Mouse (Mus musculus): ENCODE measurements at regions not wholly inside any gene's neighbourhood (a gene's known extent, or its start where the extent isn't known, plus 50 kb on each side); places are given as distances from the start of the nearest gene placed in this dataset.
A peak's percentile ranks its signal among the peaks of the same experiment; 100 is the strongest.

- 61% methylated on average over 1 of the region's 1 CpGs for WGBS (ENCODE audit: insufficient replicate concordance)
- no peaks in the 10 kb centered on the region; the same call in 1 of the 2 replicates for H3K27me3 ChIP-seq (ENCODE audit: control insufficient read depth, insufficient read depth, low read depth, low read length)
Observed at GRCm38 (mm10) chrX:11880972-11881371, 279.2 kb downstream of the Bcor start.

GRCm38 (mm10) chrX:11883738-11884716 is 276.1 kb downstream of the Bcor start:
- no peaks in the 10 kb centered on the region for H3K36me3 ChIP-seq (ENCODE audit: control insufficient read depth, insufficient read depth)
- H3K4me2 ChIP-seq (ENCODE audit: low read depth, low read length) = no peak overlapping the region
- WGBS (ENCODE audit: insufficient replicate concordance) = 62% methylated on average over 10 of the region's 10 CpGs
- H3K27me3 ChIP-seq (ENCODE audit: control insufficient read depth, insufficient read depth, low read depth, low read length) = no peaks in the 10 kb centered on the region; the same call in 1 of the 2 replicates
- no peak overlapping the region for H3K27ac ChIP-seq (ENCODE audit: low read length)
- no peaks in the 10 kb centered on the region for H3K9me3 ChIP-seq (replicated peaks; ENCODE audit: control insufficient read depth, low read length)
- no peak overlapping the region for H3K9ac ChIP-seq (ENCODE audit: low read depth, low read length)
- no peaks in the 10 kb centered on the region for H3K4me1 ChIP-seq (ENCODE audit: control insufficient read depth, low read depth, low read length)
- ATAC-seq (ENCODE audit: low read depth) = no peak
- H3K4me3 ChIP-seq (ENCODE audit: low read depth, low read length) = no peak overlapping the region

More at GRCm38 (mm10) chrX:11880972-11881371, 279.2 kb downstream of the Bcor start:
- Histone ChIP-seq H3K27ac (ENCODE audit: low read length) (no peak overlapping the region), H3K4me1 (ENCODE audit: control insufficient read depth, low read depth, low read length) (no peaks in the 10 kb centered on the region), H3K4me2 (ENCODE audit: low read depth, low read length) (no peak overlapping the region), H3K36me3 (ENCODE audit: control insufficient read depth, insufficient read depth) (no peaks in the 10 kb centered on the region), H3K9ac (ENCODE audit: low read depth, low read length) (no peak overlapping the region), H3K9me3 (replicated peaks; ENCODE audit: control insufficient read depth, low read length) (no peaks in the 10 kb centered on the region), H3K4me3 (ENCODE audit: low read depth, low read length) (no peak overlapping the region)
- ATAC-seq (ENCODE audit: low read depth) = no peak

GRCm38 (mm10) chrX:11892396-11892795 is 267.8 kb downstream of the Bcor start:
- Histone ChIP-seq H3K4me2 (ENCODE audit: low read depth, low read length) (no peak overlapping the region), H3K4me3 (ENCODE audit: low read depth, low read length) (no peak overlapping the region), H3K9me3 (replicated peaks; ENCODE audit: control insufficient read depth, low read length) (no peaks in the 10 kb centered on the region), H3K36me3 (ENCODE audit: control insufficient read depth, insufficient read depth) (no peaks in the 10 kb centered on the region), H3K27me3 (ENCODE audit: control insufficient read depth, insufficient read depth, low read depth, low read length) (0 out of 2 replicates have a peak, but pooled peaks cover 2% of the 10 kb centered on the region), H3K27ac (ENCODE audit: low read length) (no peak overlapping the region), H3K4me1 (ENCODE audit: control insufficient read depth, low read depth, low read length) (no peaks in the 10 kb centered on the region), H3K9ac (ENCODE audit: low read depth, low read length) (no peak overlapping the region)
- ATAC-seq (ENCODE audit: low read depth) = no peak
- 73% methylated on average over 5 of the region's 5 CpGs for WGBS (ENCODE audit: insufficient replicate concordance)

GRCm38 (mm10) chrX:11893606-11894279 is 266.4 kb downstream of the Bcor start:
- Histone ChIP-seq H3K4me1 (ENCODE audit: control insufficient read depth, low read depth, low read length) (no peaks in the 10 kb centered on the region), H3K27me3 (ENCODE audit: control insufficient read depth, insufficient read depth, low read depth, low read length) (0 out of 2 replicates have a peak, but pooled peaks cover 2% of the 10 kb centered on the region), H3K9ac (ENCODE audit: low read depth, low read length) (no peak overlapping the region), H3K4me3 (ENCODE audit: low read depth, low read length) (no peak overlapping the region), H3K9me3 (replicated peaks; ENCODE audit: control insufficient read depth, low read length) (no peaks in the 10 kb centered on the region), H3K27ac (ENCODE audit: low read length) (no peak overlapping the region), H3K4me2 (ENCODE audit: low read depth, low read length) (no peak overlapping the region), H3K36me3 (ENCODE audit: control insufficient read depth, insufficient read depth) (no peaks in the 10 kb centered on the region)
- WGBS (ENCODE audit: insufficient replicate concordance) = 36% methylated on average over 9 of the region's 10 CpGs
- ATAC-seq (ENCODE audit: low read depth) = no peak

DNA sequence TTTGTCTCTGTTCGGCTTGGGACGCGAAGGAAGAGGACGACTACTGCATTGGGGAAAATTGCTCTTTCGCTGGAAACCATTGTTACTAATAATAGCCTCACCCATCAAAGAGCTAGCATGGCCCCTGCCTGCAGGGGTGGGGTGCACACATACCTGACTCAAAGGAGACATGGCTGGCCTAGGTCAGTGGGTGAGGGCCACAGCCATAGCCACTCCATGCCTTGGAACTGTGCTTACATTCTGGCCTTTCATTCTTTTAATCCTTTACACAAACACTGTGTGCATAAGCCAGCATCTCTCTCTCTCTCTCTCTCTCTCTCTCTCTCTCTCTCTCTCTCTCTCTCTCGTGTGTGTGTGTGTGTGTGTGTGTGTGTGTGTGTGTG is 265.9 kb downstream of the Bcor start:
- 56% methylated on average over 5 of the region's 6 CpGs for WGBS (ENCODE audit: insufficient replicate concordance)
- no peak overlapping the region for H3K9ac ChIP-seq (ENCODE audit: low read depth, low read length)
- no peak for ATAC-seq (ENCODE audit: low read depth)
- no peak overlapping the region for H3K4me3 ChIP-seq (ENCODE audit: low read depth, low read length)
- no peak overlapping the region for H3K27ac ChIP-seq (ENCODE audit: low read length)
- no peaks in the 10 kb centered on the region for H3K4me1 ChIP-seq (ENCODE audit: control insufficient read depth, low read depth, low read length)
- H3K36me3 ChIP-seq (ENCODE audit: control insufficient read depth, insufficient read depth) = no peaks in the 10 kb centered on the region
- H3K4me2 ChIP-seq (ENCODE audit: low read depth, low read length) = no peak overlapping the region
- H3K9me3 ChIP-seq (replicated peaks; ENCODE audit: control insufficient read depth, low read length) = no peaks in the 10 kb centered on the region
- 0 out of 2 replicates have a peak, but pooled peaks cover 2% of the 10 kb centered on the region for H3K27me3 ChIP-seq (ENCODE audit: control insufficient read depth, insufficient read depth, low read depth, low read length)

DNA sequence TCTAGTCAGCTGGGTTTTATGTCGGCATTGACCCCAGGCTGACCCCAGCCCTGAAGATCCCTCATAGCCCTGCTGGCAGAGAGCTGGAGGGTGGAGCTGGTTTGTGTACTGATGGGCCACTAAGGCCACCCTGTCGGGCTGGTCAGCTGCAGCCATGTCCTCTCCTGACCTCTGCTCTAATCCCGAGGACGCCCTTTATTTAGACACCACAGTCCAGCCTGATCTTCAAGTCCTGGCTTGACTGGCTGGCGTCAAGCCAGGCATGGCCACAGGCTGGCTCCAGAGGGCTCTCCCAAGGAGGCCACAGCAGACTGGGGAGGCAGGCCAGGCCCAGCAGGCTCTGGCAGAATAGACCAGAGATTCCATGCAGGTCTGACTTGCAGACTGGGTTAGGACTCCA is 264.8 kb downstream of the Bcor start:
- H3K36me3 ChIP-seq (ENCODE audit: control insufficient read depth, insufficient read depth) = no peaks in the 10 kb centered on the region
- no peaks in the 10 kb centered on the region for H3K9me3 ChIP-seq (replicated peaks; ENCODE audit: control insufficient read depth, low read length)
- peak; percentile 35; the same call in 1 of the 2 replicates for ATAC-seq (ENCODE audit: low read depth)
- 0 out of 2 replicates have a peak, but pooled peaks cover 2% of the 10 kb centered on the region for H3K27me3 ChIP-seq (ENCODE audit: control insufficient read depth, insufficient read depth, low read depth, low read length)
- H3K4me3 ChIP-seq (ENCODE audit: low read depth, low read length) = no peak overlapping the region
- H3K4me2 ChIP-seq (ENCODE audit: low read depth, low read length) = no peak overlapping the region
- H3K4me1 ChIP-seq (ENCODE audit: control insufficient read depth, low read depth, low read length) = no peaks in the 10 kb centered on the region
- no peak overlapping the region for H3K27ac ChIP-seq (ENCODE audit: low read length)
- 41% methylated on average over 5 of the region's 5 CpGs for WGBS (ENCODE audit: insufficient replicate concordance)
- H3K9ac ChIP-seq (ENCODE audit: low read depth, low read length) = no peak overlapping the region

DNA sequence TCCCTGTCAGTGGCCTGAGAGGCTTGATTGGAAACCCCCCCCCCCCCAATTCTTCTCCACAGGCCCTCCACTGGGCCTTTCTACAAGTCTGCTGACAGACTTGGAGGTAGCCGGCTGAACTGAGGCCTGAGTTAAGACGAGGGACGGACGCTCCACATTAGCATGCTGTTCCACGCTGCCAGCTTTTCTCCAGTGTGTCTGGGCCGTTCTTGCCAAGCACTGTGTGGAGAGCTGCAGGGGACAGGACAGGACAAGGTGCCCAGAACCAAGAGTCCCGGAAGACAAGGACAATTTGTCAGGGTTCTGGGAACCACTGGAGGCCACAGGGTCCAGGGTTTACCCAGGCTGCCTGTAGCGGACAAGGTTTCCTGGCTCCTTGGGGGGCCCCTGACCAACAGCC is 261.9 kb downstream of the Bcor start:
- Histone ChIP-seq H3K36me3 (ENCODE audit: control insufficient read depth, insufficient read depth) (no peaks in the 10 kb centered on the region), H3K4me1 (ENCODE audit: control insufficient read depth, low read depth, low read length) (no peaks in the 10 kb centered on the region), H3K27me3 (ENCODE audit: control insufficient read depth, insufficient read depth, low read depth, low read length) (no peaks in the 10 kb centered on the region; the same call in 1 of the 2 replicates), H3K27ac (ENCODE audit: low read length) (no peak overlapping the region), H3K9me3 (replicated peaks; ENCODE audit: control insufficient read depth, low read length) (no peaks in the 10 kb centered on the region), H3K4me3 (ENCODE audit: low read depth, low read length) (no peak overlapping the region), H3K4me2 (ENCODE audit: low read depth, low read length) (no peak overlapping the region), H3K9ac (ENCODE audit: low read depth, low read length) (no peak overlapping the region)
- 80% methylated on average over 8 of the region's 8 CpGs for WGBS (ENCODE audit: insufficient replicate concordance)
- ATAC-seq (ENCODE audit: low read depth) = no peak

DNA sequence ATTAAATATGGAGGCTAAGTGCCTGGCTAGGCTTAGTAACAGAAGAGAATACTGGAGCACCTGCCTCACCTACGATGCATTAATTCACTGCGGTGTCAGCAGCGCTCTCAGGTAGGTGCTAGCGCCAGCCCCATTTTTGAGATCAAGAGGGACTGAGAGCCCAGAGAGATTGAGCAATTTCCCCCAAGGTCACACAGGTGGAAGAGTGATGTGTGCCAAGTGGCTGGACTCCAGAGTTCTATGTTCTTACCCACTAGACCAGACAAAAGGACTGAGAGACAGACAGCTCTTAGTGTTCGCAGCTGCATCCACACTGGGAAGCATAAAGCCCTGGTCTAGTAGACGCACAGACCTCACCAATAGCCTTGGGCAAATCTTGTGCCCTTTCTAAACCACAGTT is 261.1 kb downstream of the Bcor start:
- H3K36me3 ChIP-seq (ENCODE audit: control insufficient read depth, insufficient read depth) = no peaks in the 10 kb centered on the region
- H3K27me3 ChIP-seq (ENCODE audit: control insufficient read depth, insufficient read depth, low read depth, low read length) = no peaks in the 10 kb centered on the region; the same call in 1 of the 2 replicates
- no peaks in the 10 kb centered on the region for H3K4me1 ChIP-seq (ENCODE audit: control insufficient read depth, low read depth, low read length)
- no peak overlapping the region for H3K4me2 ChIP-seq (ENCODE audit: low read depth, low read length)
- no peak overlapping the region for H3K9ac ChIP-seq (ENCODE audit: low read depth, low read length)
- no peak overlapping the region for H3K27ac ChIP-seq (ENCODE audit: low read length)
- WGBS (ENCODE audit: insufficient replicate concordance) = 74% methylated on average over 6 of the region's 6 CpGs
- no peak overlapping the region for H3K4me3 ChIP-seq (ENCODE audit: low read depth, low read length)
- H3K9me3 ChIP-seq (replicated peaks; ENCODE audit: control insufficient read depth, low read length) = no peaks in the 10 kb centered on the region
- ATAC-seq (ENCODE audit: low read depth) = no peak

DNA sequence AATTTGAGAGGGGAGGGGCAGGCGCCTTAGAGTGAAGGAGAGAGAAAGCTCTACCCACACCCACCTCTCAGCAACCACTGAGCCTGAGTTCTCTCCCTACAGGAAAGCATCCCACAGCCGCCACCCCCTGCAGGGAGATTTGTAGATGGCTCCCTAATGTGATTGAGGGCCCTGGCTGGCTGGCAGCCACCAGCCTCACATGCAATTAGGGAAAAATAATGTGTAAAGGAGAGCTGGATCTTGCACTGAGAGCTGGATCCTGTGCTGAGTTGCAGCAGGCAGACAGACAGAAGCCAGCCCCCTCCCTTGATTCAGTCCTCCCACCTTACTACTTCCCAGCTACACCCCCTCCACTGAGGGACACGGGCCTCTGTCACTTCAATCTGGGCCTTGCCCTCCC is 260.2 kb downstream of the Bcor start:
- Histone ChIP-seq H3K4me3 (ENCODE audit: low read depth, low read length) (no peak overlapping the region), H3K4me1 (ENCODE audit: control insufficient read depth, low read depth, low read length) (no peaks in the 10 kb centered on the region), H3K4me2 (ENCODE audit: low read depth, low read length) (no peak overlapping the region), H3K27me3 (ENCODE audit: control insufficient read depth, insufficient read depth, low read depth, low read length) (no peaks in the 10 kb centered on the region; the same call in 1 of the 2 replicates), H3K27ac (ENCODE audit: low read length) (no peak overlapping the region), H3K9ac (ENCODE audit: low read depth, low read length) (no peak overlapping the region), H3K36me3 (ENCODE audit: control insufficient read depth, insufficient read depth) (no peaks in the 10 kb centered on the region), H3K9me3 (replicated peaks; ENCODE audit: control insufficient read depth, low read length) (no peaks in the 10 kb centered on the region)
- WGBS (ENCODE audit: insufficient replicate concordance) = 43% methylated on average over 3 of the region's 3 CpGs
- no peak for ATAC-seq (ENCODE audit: low read depth)

All from liver, embryonic 16.5 days (tissue).